Mouse (Mus musculus): ENCODE results near the gene Fitm1.

The Fitm1 gene

GRCm38 (mm10) chr14:55596036-55596690 is 20.7 kb downstream of the Fitm1 start:
- in situ Hi-C loops (cut with MboI, MseI), result no loop called here

GRCm38 (mm10) chr14:55598521-55599390 is 23.3 kb downstream of the Fitm1 start:
- in situ Hi-C loops (cut with MboI, MseI), result no loop called here

DNA sequence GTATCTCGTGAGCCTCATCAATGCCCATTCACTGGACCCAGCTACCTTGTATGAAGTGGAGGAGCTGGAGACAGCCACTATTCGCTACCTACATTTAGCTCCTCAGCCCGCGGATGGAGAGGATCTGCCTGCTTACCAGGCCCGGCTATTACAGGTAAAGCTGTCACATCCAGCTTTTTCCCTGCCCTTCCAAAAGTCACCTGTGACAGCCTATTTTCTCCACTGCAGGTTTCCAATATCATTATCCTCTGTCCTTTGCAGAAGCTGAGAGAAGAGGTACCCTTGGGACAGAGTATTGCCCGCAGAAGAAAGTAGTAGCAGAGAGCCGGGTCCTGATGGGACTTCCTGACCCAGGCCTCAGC is 27.8 kb downstream of the Fitm1 start, which contains the start of gene Irf9:
Irf9 (plus strand) TSS at position 301 of the 362 bp plus-strand sequence.
- in situ Hi-C loops (cut with MboI, MseI), result loop anchor here (5.0 kb wide), 1 partner anchor 34 kb away; the partner anchor contains the start of genes Gm49378 and Ipo4

GRCm38 (mm10) chr14:55603633-55604576 is 28.5 kb downstream of the Fitm1 start:
- in situ Hi-C loops (cut with MboI, MseI), result loop anchor here (5.0 kb wide), 1 partner anchor 33 kb away; the partner anchor contains the start of genes Gm49378 and Ipo4

- in situ Hi-C loops (cut with MboI, MseI), result loop anchor here (5.0 kb wide), 1 partner anchor 32 kb away; the partner anchor contains the start of genes Gm49378 and Ipo4
Observed at GRCm38 (mm10) chr14:55604823-55605222, 29.4 kb downstream of the Fitm1 start.

DNA sequence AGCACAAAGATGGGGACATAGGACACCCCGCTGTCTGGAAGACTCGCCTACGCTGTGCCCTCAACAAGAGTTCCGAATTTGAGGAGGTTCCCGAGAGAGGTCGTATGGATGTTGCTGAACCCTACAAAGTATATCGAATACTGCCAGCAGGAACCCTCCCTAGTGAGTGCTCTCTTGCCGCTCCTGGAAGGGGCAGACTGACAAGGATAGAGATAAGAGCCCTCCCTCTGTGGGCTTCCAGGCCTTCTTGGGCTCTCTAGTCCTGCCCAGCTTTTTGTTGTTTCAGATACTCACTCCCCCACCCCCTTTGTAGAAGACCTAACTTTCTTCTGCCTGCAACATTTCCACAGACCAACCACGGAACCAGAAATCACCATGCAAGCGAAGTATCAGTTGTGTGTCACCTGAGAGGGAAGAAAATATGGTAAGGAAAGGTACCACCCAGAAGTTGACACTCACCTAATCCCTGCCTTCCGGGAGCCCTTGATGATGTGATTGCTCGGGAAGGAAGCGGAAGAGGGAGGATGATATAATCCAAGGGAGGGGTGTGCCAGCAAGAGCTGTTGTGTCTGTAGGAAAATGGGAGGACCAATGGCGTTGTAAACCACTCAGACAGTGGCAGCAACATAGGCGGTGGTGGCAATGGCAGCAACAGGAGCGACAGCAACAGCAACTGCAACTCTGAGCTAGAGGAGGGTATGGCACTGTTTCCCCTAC is 30.5 kb downstream of the Fitm1 start:
- in situ Hi-C loops (cut with MboI, MseI), result no loop called here

- in situ Hi-C loops (cut with MboI, MseI), result no loop called here
Observed at GRCm38 (mm10) chr14:55608339-55608738, 32.9 kb downstream of the Fitm1 start.

DNA sequence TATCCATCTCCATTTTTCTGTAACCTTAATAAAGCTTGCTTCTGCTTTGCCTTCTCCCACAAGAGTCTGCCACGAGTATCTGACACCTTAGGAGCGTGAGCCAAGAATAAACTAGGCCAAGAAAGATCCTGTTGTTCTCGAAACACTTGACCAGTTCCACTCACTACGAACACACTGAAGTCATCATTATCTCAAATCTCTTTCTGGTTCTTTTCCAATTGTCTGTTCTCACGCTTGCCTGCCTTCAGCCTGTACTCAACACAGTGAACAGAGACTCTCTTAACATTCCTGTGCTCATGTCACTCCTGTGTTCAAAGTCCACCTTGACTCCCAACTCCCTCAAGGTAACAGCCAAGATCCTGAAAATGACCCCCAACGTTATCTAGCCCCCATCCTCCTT is 37.9 kb downstream of the Fitm1 start:
- in situ Hi-C loops (cut with MboI, MseI), result loop anchor here (5.0 kb wide), 1 partner anchor 49 kb away; the partner anchor contains the start of gene Mdp1

GRCm38 (mm10) chr14:55614565-55615178 is 39.3 kb downstream of the Fitm1 start:
- in situ Hi-C loops (cut with MboI, MseI), result loop anchor here (5.0 kb wide), 1 partner anchor 48 kb away; the partner anchor contains the start of gene Mdp1

- in situ Hi-C loops (cut with MboI, MseI), result no loop called here
Observed at GRCm38 (mm10) chr14:55615876-55616275, 40.5 kb downstream of the Fitm1 start.

- in situ Hi-C loops (cut with MboI, MseI), result no loop called here
Observed at GRCm38 (mm10) chr14:55616844-55617243, 41.4 kb downstream of the Fitm1 start.

GRCm38 (mm10) chr14:55617822-55618221 is 42.4 kb downstream of the Fitm1 start, which contains the start of gene Rec8:
Rec8 (plus strand) TSS chr14:55618037.
- in situ Hi-C loops (cut with MboI, MseI), result no loop called here

GRCm38 (mm10) chr14:55618486-55619195 is 43.2 kb downstream of the Fitm1 start:
- in situ Hi-C loops (cut with MboI, MseI), result no loop called here

Measured in T-helper 2 cell (primary cell).